Mouse (Mus musculus): ENCODE data around the gene Entpd1. TPM values are rescaled to one million over a fixed set of nuclear protein-coding genes. Genes with fewer than 3 reads are reported as not detected.
"Not testable (repeated sequence)": the region's sequence is repeated elsewhere in the genome, so short reads cannot be mapped to it uniquely, and the experiment has no call there.

The Entpd1 gene
- polyA plus RNA-seq, 1 experiment from 2014 or later, result 9.8 TPM

- peak overlapping the region; percentile 48; the same call in 1 of the 2 replicates for H3K9ac ChIP-seq (replicated peaks)
- peak overlapping the region; percentile 82 for H3K4me2 ChIP-seq (replicated peaks)
- ATAC-seq, result no peak
- peaks cover 10% of the 10 kb centered on the region; the same call in 1 of the 2 replicates for H3K36me3 ChIP-seq
- peaks cover 26% of the 10 kb centered on the region for H3K4me1 ChIP-seq (replicated peaks)
- H3K27ac ChIP-seq, result peak overlapping the region; percentile 76
- H3K4me3 ChIP-seq (replicated peaks), result peak overlapping the region; percentile 85
- H3K9me3 ChIP-seq, result no peaks in the 10 kb centered on the region
- H3K27me3 ChIP-seq, result no peaks in the 10 kb centered on the region
- 0% methylated on average over 10 of the region's 10 CpGs for WGBS
Measured at GRCm38 (mm10) chr19:40589530-40589880, 22.7 kb upstream of the Entpd1 start.

GRCm38 (mm10) chr19:40595231-40595630 lies 16.9 kb upstream of the Entpd1 start:
- no peaks in the 10 kb centered on the region for H3K27me3 ChIP-seq
- H3K4me1 ChIP-seq (replicated peaks), result no peaks in the 10 kb centered on the region
- H3K27ac ChIP-seq, result no peak overlapping the region
- no peak overlapping the region for H3K4me2 ChIP-seq (replicated peaks)
- H3K4me3 ChIP-seq (replicated peaks), result no peak overlapping the region
- peaks cover 26% of the 10 kb centered on the region for H3K36me3 ChIP-seq
- H3K9me3 ChIP-seq, result no peaks in the 10 kb centered on the region
- no peak for ATAC-seq
- H3K9ac ChIP-seq (replicated peaks), result no peak overlapping the region
- 91% methylated on average over 3 of the region's 3 CpGs for WGBS

GRCm38 (mm10) chr19:40595831-40596230 lies 16.3 kb upstream of the Entpd1 start:
- Histone ChIP-seq H3K9me3 (no peaks in the 10 kb centered on the region), H3K27ac (no peak overlapping the region), H3K27me3 (no peaks in the 10 kb centered on the region), H3K4me2 (replicated peaks) (no peak overlapping the region), H3K9ac (replicated peaks) (no peak overlapping the region), H3K4me3 (replicated peaks) (no peak overlapping the region), H3K36me3 (peaks cover 26% of the 10 kb centered on the region), H3K4me1 (replicated peaks) (no peaks in the 10 kb centered on the region)
- ATAC-seq, result no peak
- 90% methylated on average over 8 of the region's 8 CpGs for WGBS

DNA sequence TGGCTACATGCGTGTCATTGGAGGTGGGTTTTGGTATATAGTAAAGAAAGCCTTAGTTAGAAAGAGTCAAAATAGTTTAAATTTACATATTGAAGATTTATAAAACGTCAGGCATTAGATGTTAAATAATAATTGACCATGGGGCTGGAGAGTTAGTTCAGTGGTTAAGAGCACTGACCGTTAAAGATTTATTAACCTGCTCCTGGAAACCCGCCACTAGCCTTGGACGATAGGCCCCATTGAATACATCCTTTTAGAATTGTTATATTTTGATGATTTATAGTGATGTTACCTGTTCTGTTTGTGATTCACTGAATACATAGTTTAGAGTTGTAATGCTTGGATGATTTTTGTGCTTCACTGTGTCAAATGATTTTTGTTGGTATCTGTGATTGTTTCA lies 11.3 kb upstream of the Entpd1 start:
- ATAC-seq, result not testable (repeated sequence)

GRCm38 (mm10) chr19:40601870-40602269 lies 10.3 kb upstream of the Entpd1 start:
- Histone ChIP-seq H3K9ac (replicated peaks) (no peak overlapping the region), H3K36me3 (peaks cover 42% of the 10 kb centered on the region), H3K27ac (no peak overlapping the region), H3K4me1 (replicated peaks) (no peaks in the 10 kb centered on the region), H3K4me2 (replicated peaks) (no peak overlapping the region), H3K27me3 (no peaks in the 10 kb centered on the region), H3K9me3 (no peaks in the 10 kb centered on the region), H3K4me3 (replicated peaks) (no peak overlapping the region)
- no peak for ATAC-seq
- 92% methylated on average over 3 of the region's 3 CpGs for WGBS

More for the DNA sequence above, 11.3 kb upstream of the Entpd1 start:
- not testable (repeated sequence) for H3K4me1 ChIP-seq (replicated peaks); H3K9ac ChIP-seq (replicated peaks); H3K27me3 ChIP-seq; H3K27ac ChIP-seq; H3K9me3 ChIP-seq; H3K4me2 ChIP-seq (replicated peaks); H3K4me3 ChIP-seq (replicated peaks)
- 98% methylated on average over 5 of the region's 5 CpGs for WGBS
- peaks cover 32% of the 10 kb centered on the region for H3K36me3 ChIP-seq

GRCm38 (mm10) chr19:40605189-40605588 lies 7.0 kb upstream of the Entpd1 start:
- Histone ChIP-seq H3K4me1 (replicated peaks) (no peaks in the 10 kb centered on the region), H3K27me3 (no peaks in the 10 kb centered on the region), H3K4me3 (replicated peaks) (no peak overlapping the region), H3K9ac (replicated peaks) (no peak overlapping the region), H3K9me3 (no peaks in the 10 kb centered on the region), H3K36me3 (peaks cover 55% of the 10 kb centered on the region), H3K4me2 (replicated peaks) (no peak overlapping the region), H3K27ac (no peak overlapping the region)
- no peak for ATAC-seq
- 94% methylated on average over 9 of the region's 9 CpGs for WGBS

- WGBS, result 94% methylated on average over 6 of the region's 6 CpGs
- Histone ChIP-seq H3K4me2 (replicated peaks) (no peak overlapping the region), H3K9me3 (no peaks in the 10 kb centered on the region), H3K4me1 (replicated peaks) (peaks cover 12% of the 10 kb centered on the region), H3K4me3 (replicated peaks) (no peak overlapping the region), H3K27ac (no peak overlapping the region), H3K9ac (replicated peaks) (no peak overlapping the region), H3K27me3 (no peaks in the 10 kb centered on the region), H3K36me3 (peaks cover 48% of the 10 kb centered on the region)
- ATAC-seq, result no peak
Measured at GRCm38 (mm10) chr19:40607676-40608075, 4.5 kb upstream of the Entpd1 start.

DNA sequence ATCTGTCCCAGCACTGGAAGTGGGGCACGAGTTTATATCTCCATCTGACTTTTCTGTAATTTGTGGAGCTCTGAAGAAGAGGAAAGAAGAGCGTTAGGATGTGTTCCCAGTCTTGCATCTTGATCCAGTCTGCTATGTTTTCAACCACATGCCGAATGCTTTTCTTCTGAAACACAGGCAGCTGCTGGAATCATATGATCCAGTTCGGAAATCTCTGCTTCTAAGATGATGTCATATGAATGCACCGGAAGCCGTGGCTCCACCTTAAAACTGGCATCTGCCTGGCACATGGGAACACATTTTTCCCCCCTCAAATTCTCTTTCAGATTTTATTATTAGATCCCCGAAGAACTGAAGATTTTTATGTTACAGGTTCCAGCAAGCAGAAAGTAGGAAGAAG lies 2.6 kb downstream of the Entpd1 start:
- Histone ChIP-seq H3K4me1 (replicated peaks) (peaks cover 12% of the 10 kb centered on the region), H3K27me3 (no peaks in the 10 kb centered on the region), H3K9ac (replicated peaks) (no peak overlapping the region), H3K27ac (no peak overlapping the region), H3K9me3 (no peaks in the 10 kb centered on the region), H3K4me2 (replicated peaks) (no peak overlapping the region), H3K4me3 (replicated peaks) (no peak overlapping the region), H3K36me3 (no peaks in the 10 kb centered on the region)
- WGBS, result 91% methylated on average over 7 of the region's 7 CpGs
- no peak for ATAC-seq

DNA sequence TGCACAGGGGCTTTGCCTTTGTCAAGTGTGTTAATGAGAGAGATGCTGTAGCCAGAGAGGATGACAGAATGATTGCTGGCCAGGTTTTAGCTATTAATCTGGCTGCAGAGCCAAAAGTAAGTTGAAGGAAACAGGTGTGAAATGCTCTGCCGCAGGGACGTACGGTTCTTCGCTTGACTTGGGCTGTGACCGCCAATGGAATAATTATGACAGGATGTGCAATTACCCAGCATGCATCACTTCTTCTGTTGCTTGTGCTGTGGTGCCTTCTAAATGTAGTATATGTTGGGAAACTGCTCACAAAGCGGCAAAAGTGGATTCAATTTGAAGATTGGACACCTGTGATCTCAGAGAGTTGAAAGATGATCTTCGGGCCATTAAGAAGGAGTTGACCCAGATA lies 3.9 kb downstream of the Entpd1 start:
- Histone ChIP-seq H3K9ac (replicated peaks) (no peak overlapping the region), H3K27ac (no peak overlapping the region), H3K4me1 (replicated peaks) (peaks cover 6% of the 10 kb centered on the region), H3K4me3 (replicated peaks) (no peak overlapping the region), H3K9me3 (no peaks in the 10 kb centered on the region), H3K36me3 (no peaks in the 10 kb centered on the region), H3K27me3 (no peaks in the 10 kb centered on the region), H3K4me2 (replicated peaks) (no peak overlapping the region)
- WGBS, result 94% methylated on average over 7 of the region's 7 CpGs
- no peak for ATAC-seq

DNA sequence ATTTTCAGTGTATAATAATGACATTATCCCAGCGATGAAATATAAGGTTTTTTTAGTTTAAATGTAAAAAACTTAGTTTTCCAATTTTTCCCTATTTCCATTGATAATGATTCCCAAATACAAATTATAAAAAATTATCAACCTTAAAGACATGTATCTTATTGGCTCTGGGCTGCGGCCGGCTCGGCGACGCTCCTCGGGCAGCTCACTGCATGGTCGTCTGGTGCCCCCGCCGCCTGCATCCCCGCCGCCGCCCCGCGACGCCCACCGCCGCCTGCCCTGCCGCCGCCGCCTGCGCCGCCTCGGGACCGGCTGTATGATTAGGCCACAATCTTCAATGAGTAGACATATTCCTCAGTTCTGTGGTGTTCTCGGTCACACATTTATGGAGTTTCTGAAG lies 9.4 kb downstream of the Entpd1 start:
- not testable (repeated sequence) for H3K27ac ChIP-seq; H3K4me2 ChIP-seq (replicated peaks); H3K9ac ChIP-seq (replicated peaks); H3K36me3 ChIP-seq; H3K9me3 ChIP-seq; ATAC-seq; H3K4me1 ChIP-seq (replicated peaks); H3K27me3 ChIP-seq; H3K4me3 ChIP-seq (replicated peaks)
- 70% methylated on average over 13 of the region's 26 CpGs for whole genome bisulfite sequencing

- Histone ChIP-seq H3K27ac (no peak overlapping the region), H3K36me3 (no peaks in the 10 kb centered on the region), H3K4me2 (replicated peaks) (no peak overlapping the region), H3K9me3 (no peaks in the 10 kb centered on the region), H3K4me1 (replicated peaks) (no peaks in the 10 kb centered on the region), H3K4me3 (replicated peaks) (no peak overlapping the region), H3K9ac (replicated peaks) (no peak overlapping the region), H3K27me3 (no peaks in the 10 kb centered on the region)
- WGBS, result 82% methylated on average over 12 of the region's 12 CpGs
- no peak for ATAC-seq
Measured at GRCm38 (mm10) chr19:40625935-40626334, 13.8 kb downstream of the Entpd1 start.

- H3K27ac ChIP-seq, result no peak overlapping the region
- H3K9me3 ChIP-seq, result no peaks in the 10 kb centered on the region
- no peaks in the 10 kb centered on the region for H3K4me1 ChIP-seq (replicated peaks)
- no peak overlapping the region for H3K9ac ChIP-seq (replicated peaks)
- no peak overlapping the region for H3K4me3 ChIP-seq (replicated peaks)
- H3K27me3 ChIP-seq, result no peaks in the 10 kb centered on the region
- no peak overlapping the region for H3K4me2 ChIP-seq (replicated peaks)
- no peak for ATAC-seq
- H3K36me3 ChIP-seq, result no peaks in the 10 kb centered on the region
Measured at GRCm38 (mm10) chr19:40628950-40629349, 16.8 kb downstream of the Entpd1 start.

DNA sequence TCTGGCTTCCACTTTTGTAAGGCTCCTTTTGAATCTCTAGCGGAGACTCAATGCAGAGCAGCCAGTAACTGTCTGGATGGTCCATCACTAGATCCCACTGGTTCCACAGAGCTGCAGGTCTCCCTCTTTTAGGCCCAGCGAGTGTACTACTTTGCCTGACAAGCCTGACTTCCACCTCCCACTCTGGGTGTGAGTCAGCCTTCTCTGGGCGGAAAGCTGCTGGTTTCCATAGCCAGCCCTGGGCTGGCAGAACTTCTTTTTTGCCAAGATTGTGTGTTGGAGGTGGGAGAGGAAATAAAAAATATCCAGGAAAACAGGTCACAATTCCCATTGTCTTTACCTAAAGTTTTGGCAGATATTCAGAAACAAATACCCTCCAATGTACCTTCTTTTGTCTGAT lies 17.9 kb downstream of the Entpd1 start:
- no peaks in the 10 kb centered on the region for H3K36me3 ChIP-seq
- no peaks in the 10 kb centered on the region for H3K9me3 ChIP-seq
- no peak overlapping the region for H3K4me2 ChIP-seq (replicated peaks)
- H3K4me3 ChIP-seq (replicated peaks), result no peak overlapping the region
- H3K27ac ChIP-seq, result no peak overlapping the region
- no peak overlapping the region for H3K9ac ChIP-seq (replicated peaks)
- H3K4me1 ChIP-seq (replicated peaks), result no peaks in the 10 kb centered on the region
- 89% methylated on average over 3 of the region's 3 CpGs for WGBS
- ATAC-seq, result no peak
- H3K27me3 ChIP-seq, result no peaks in the 10 kb centered on the region
